Mouse (Mus musculus) thymus, adult 2 months (tissue): Measurements from ENCODE around the gene Alox5. TPM values are rescaled to one million over a fixed set of nuclear protein-coding genes. Genes with fewer than 3 reads are reported as not detected.

Experiments used
- DNase-seq: peaks from one replicate; pipeline ENCODE4 v3.0.0; 2021
- H3K27ac ChIP-seq: fragments of 200-500 bp; 2 replicates; pipeline ENCODE4 v1.5.1; 2012; ENCODE audit warnings: low read length, control low read depth; ENCODE audit not compliant: control insufficient read depth, insufficient read depth
- H3K27me3 ChIP-seq: fragments of 200-500 bp; 2 replicates; pipeline ENCODE4 v1.6.1; 2012; ENCODE audit warnings: mild to moderate bottlenecking, low read length, moderate library complexity, mixed read lengths; ENCODE audit not compliant: control insufficient read depth, insufficient read depth
- H3K36me3 ChIP-seq: fragments of 200-500 bp; 2 replicates; pipeline ENCODE4 v1.6.1; 2012; ENCODE audit warnings: mild to moderate bottlenecking, low read length, moderate library complexity; ENCODE audit not compliant: control insufficient read depth, insufficient read depth
- H3K4me1 ChIP-seq: fragments of 200-500 bp; replicated peaks from 2 replicates; pipeline ENCODE4 v1.6.1; 2012; ENCODE audit warnings: low read length; ENCODE audit not compliant: control insufficient read depth, insufficient read depth
- H3K4me3 ChIP-seq: fragments of 200-500 bp; 2 replicates; pipeline ENCODE4 v1.5.1; 2012; ENCODE audit warnings: mild to moderate bottlenecking, low read length, control low read depth, moderate library complexity; ENCODE audit not compliant: control insufficient read depth, insufficient read depth
- CTCF ChIP-seq: fragments of 200-500 bp; IDR thresholded peaks from 2 replicates; pipeline ENCODE4 v1.5.1; 2012; ENCODE audit warnings: mild to moderate bottlenecking, control low read depth, low read length, moderate library complexity, borderline replicate concordance; ENCODE audit not compliant: control insufficient read depth, poor library complexity, insufficient read depth; ENCODE audit errors: extremely low read depth
- POLR2A ChIP-seq: fragments of 200-500 bp; IDR thresholded peaks from 2 replicates; pipeline ENCODE4 v1.6.1; 2012; ENCODE audit warnings: mild to moderate bottlenecking, low read length, control low read depth, moderate library complexity; ENCODE audit not compliant: control insufficient read depth, poor library complexity, insufficient read depth; ENCODE audit errors: extremely low read depth
- WGBS: fragments of 180-500 bp; shearing (Covaris S2); methylation state at CpG from one replicate; pipeline ENCODE4 v1.1.7; 2018; 5-methylcytosine and 5-hydroxymethylcytosine counted together
- polyA plus RNA-seq: library from polyadenylated mRNA; depleted of rRNA; stranded (reverse); fragments of >200 nt; gene quantifications from 2 replicates; pipeline ENCODE4 v1.2.3, GENCODE M21; 2012

Alox5 gene
- polyA plus RNA-seq, 1 experiment, result 5.3 TPM

- Histone ChIP-seq H3K27ac (no peak overlapping the region), H3K4me3 (no peak overlapping the region), H3K4me1 (no peaks in the 10 kb centered on the region), H3K36me3 (no peaks in the 10 kb centered on the region), H3K27me3 (no peaks in the 10 kb centered on the region)
- DNase-seq, result no peak
- TF ChIP-seq POLR2A, result no peak
- TF ChIP-seq CTCF, result no peak
- WGBS, result 94% methylated on average over 9 of the region's 9 CpGs
These were observed 55.7 kb downstream of the Alox5 start for GRCm38 (mm10) chr6:116405243-116405642.

GRCm38 (mm10) chr6:116402426-116402825, 58.6 kb downstream of the Alox5 start:
- Histone ChIP-seq H3K27ac (no peak overlapping the region), H3K4me1 (no peaks in the 10 kb centered on the region), H3K27me3 (no peaks in the 10 kb centered on the region), H3K36me3 (no peaks in the 10 kb centered on the region), H3K4me3 (no peak overlapping the region)
- 100% methylated on average over 3 of the region's 3 CpGs for WGBS
- no peak for DNase-seq
- no peak for TF ChIP-seq POLR2A
- TF ChIP-seq CTCF, result no peak

- 98% methylated on average over 12 of the region's 12 CpGs for WGBS
- Histone ChIP-seq H3K27ac (no peak overlapping the region), H3K36me3 (no peaks in the 10 kb centered on the region)
These were observed 59.1 kb downstream of the Alox5 start for GRCm38 (mm10) chr6:116401746-116402423.

GRCm38 (mm10) chr6:116398136-116398535, 62.8 kb downstream of the Alox5 start:
- Histone ChIP-seq H3K27ac (no peak overlapping the region), H3K4me1 (no peaks in the 10 kb centered on the region), H3K4me3 (no peak overlapping the region), H3K27me3 (no peaks in the 10 kb centered on the region), H3K36me3 (no peaks in the 10 kb centered on the region)
- no peak for TF ChIP-seq CTCF
- TF ChIP-seq POLR2A, result no peak
- 99% methylated on average over 2 of the region's 2 CpGs for WGBS
- no peak for DNase-seq

More at GRCm38 (mm10) chr6:116401746-116402423, 59.1 kb downstream of the Alox5 start:
- Histone ChIP-seq H3K4me1 (no peaks in the 10 kb centered on the region), H3K4me3 (no peak overlapping the region), H3K27me3 (no peaks in the 10 kb centered on the region)
- TF ChIP-seq CTCF (no peak), POLR2A (no peak)
- DNase-seq, result no peak

- Histone ChIP-seq H3K36me3 (no peaks in the 10 kb centered on the region), H3K4me1 (no peaks in the 10 kb centered on the region), H3K27ac (no peak overlapping the region), H3K4me3 (no peak overlapping the region), H3K27me3 (no peaks in the 10 kb centered on the region)
- TF ChIP-seq POLR2A (no peak), CTCF (no peak)
- WGBS, result 92% methylated on average over 6 of the region's 6 CpGs
- DNase-seq, result no peak
These were observed 63.4 kb downstream of the Alox5 start for GRCm38 (mm10) chr6:116397621-116398020.

GRCm38 (mm10) chr6:116394916-116395648, 65.9 kb downstream of the Alox5 start:
- no peaks in the 10 kb centered on the region for H3K4me1 ChIP-seq
- TF ChIP-seq POLR2A (no peak), CTCF (no peak)

GRCm38 (mm10) chr6:116389481-116389880, 71.5 kb downstream of the Alox5 start:
- no peak overlapping the region for H3K4me3 ChIP-seq
- no peaks in the 10 kb centered on the region for H3K27me3 ChIP-seq
- no peaks in the 10 kb centered on the region for H3K4me1 ChIP-seq
- DNase-seq, result no peak
- no peaks in the 10 kb centered on the region for H3K36me3 ChIP-seq
- H3K27ac ChIP-seq, result no peak overlapping the region
- no peak for TF ChIP-seq CTCF

More at GRCm38 (mm10) chr6:116394916-116395648, 65.9 kb downstream of the Alox5 start:
- no peak for DNase-seq
- no peaks in the 10 kb centered on the region for H3K36me3 ChIP-seq
- no peak overlapping the region for H3K4me3 ChIP-seq
- H3K27me3 ChIP-seq, result no peaks in the 10 kb centered on the region
- H3K27ac ChIP-seq, result no peak overlapping the region
- WGBS, result 82% methylated on average over 2 of the region's 2 CpGs
